ENCODE assay signal across 46 mouse cellular contexts in genomic region chr6:106727703-106728102, GRCm38 (mm10). TPM values are rescaled to one million over a fixed set of nuclear protein-coding genes. Genes with fewer than 3 reads are reported as not detected.
"Had no signal": no experiment of that assay in that cellular context is flagged by ENCODE, and none has a peak within 500 bp of the region (broad histone marks: within the 10 kb centered on the region; RNA-seq: fewer than 3 reads in every experiment).

No protein-coding gene starts in this region.

- H3K36me3 ChIP-seq: heart, embryonic 10.5 days; heart, embryonic 12.5 days; heart, embryonic 13.5 days; heart, embryonic 15.5 days; hindbrain, embryonic 10.5 days; hindbrain, embryonic 12.5 days; hindbrain, embryonic 15.5 days; intestine, embryonic 15.5 days; kidney, embryonic 15.5 days had no signal

- H3K9me3 ChIP-seq: heart, embryonic 10.5 days; heart, embryonic 12.5 days; heart, embryonic 13.5 days; heart, embryonic 15.5 days; hindbrain, embryonic 10.5 days; hindbrain, embryonic 12.5 days; hindbrain, embryonic 15.5 days; intestine, embryonic 15.5 days; kidney, embryonic 15.5 days had no signal

- DNase-seq: heart, postnatal 10 days; heart, postnatal 14 days; heart, postnatal 36 days; heart, postnatal 4 days; kidney, adult 11 months; kidney, adult 18-20 months; kidney, adult 2 months; kidney, adult 8-10 months; kidney, adult 9 months; kidney, postnatal 10 days; kidney, postnatal 14 days; kidney, postnatal 36 days; kidney, postnatal 4 days; layer of hippocampus, adult 9-11 months; layer of hippocampus, postnatal 36 days had no signal

- H3K27me3 ChIP-seq: heart, embryonic 12.5 days; heart, embryonic 13.5 days; heart, embryonic 15.5 days; hindbrain, embryonic 12.5 days; hindbrain, embryonic 15.5 days; intestine, embryonic 15.5 days; kidney, embryonic 15.5 days had no signal

- H3K27ac ChIP-seq: heart, embryonic 10.5 days; heart, embryonic 13.5 days; heart, embryonic 15.5 days; hindbrain, embryonic 10.5 days; hindbrain, embryonic 12.5 days; hindbrain, embryonic 14.5 days; hindbrain, embryonic 15.5 days; hindbrain, postnatal 0 days; intestine, embryonic 15.5 days; kidney, embryonic 15.5 days; kidney, postnatal 0 days; layer of hippocampus, adult 2 months; left cerebral cortex, adult 2 months had no signal

- H3K4me1 ChIP-seq: heart, embryonic 10.5 days; heart, embryonic 12.5 days; heart, embryonic 13.5 days; heart, embryonic 15.5 days; hindbrain, embryonic 10.5 days; hindbrain, embryonic 12.5 days; hindbrain, embryonic 15.5 days; intestine, embryonic 15.5 days; kidney, embryonic 15.5 days had no signal

- H3K4me2 ChIP-seq: heart, embryonic 11.5 days; heart, embryonic 12.5 days; heart, embryonic 13.5 days; heart, embryonic 15.5 days; hindbrain, embryonic 12.5 days; hindbrain, embryonic 14.5 days; hindbrain, embryonic 15.5 days; intestine, embryonic 15.5 days; kidney, embryonic 15.5 days had no signal

- H3K9ac ChIP-seq: heart, embryonic 12.5 days; heart, embryonic 13.5 days; heart, embryonic 15.5 days; hindbrain, embryonic 12.5 days; hindbrain, embryonic 14.5 days; hindbrain, embryonic 15.5 days; intestine, embryonic 15.5 days; kidney, embryonic 15.5 days had no signal

- ATAC-seq: hindbrain, embryonic 16.5 days; hindbrain, postnatal 0 days; inflammation-experienced regulatory T-cells, adult 6 months; intestine, embryonic 15.5 days; intestine, embryonic 16.5 days; intestine, postnatal 0 days had no signal

- H3K4me3 ChIP-seq: heart, embryonic 10.5 days; heart, embryonic 12.5 days; heart, embryonic 13.5 days; heart, embryonic 15.5 days; hindbrain, embryonic 10.5 days; hindbrain, embryonic 12.5 days; hindbrain, embryonic 15.5 days; intestine, embryonic 15.5 days; kidney, embryonic 15.5 days; layer of hippocampus, adult 2 months; left cerebral cortex, adult 2 months had no signal

RNA-seq across cellular contexts. Expression of gene Il5ra, which starts 21.1 kb away (rescaled TPM):
- total RNA-seq: heart, postnatal 10 days; heart, postnatal 14 days; heart, postnatal 25 days; hindbrain, postnatal 0 days; layer of hippocampus, adult 18-20 months; layer of hippocampus, adult 2 months; layer of hippocampus, adult 8-10 months; layer of hippocampus, postnatal 10 days; layer of hippocampus, postnatal 14 days; layer of hippocampus, postnatal 25 days; layer of hippocampus, postnatal 36 days; left cerebral cortex, adult 18-20 months; left cerebral cortex, adult 2 months; left cerebral cortex, adult 8-10 months had no signal
- polyA plus RNA-seq: heart, embryonic 10.5 days; heart, embryonic 11.5 days; heart, embryonic 12.5 days; heart, embryonic 13.5 days; heart, embryonic 14.5 days; heart, embryonic 15.5 days; heart, postnatal 0 days; hindbrain, embryonic 12.5 days; hindbrain, embryonic 14.5 days; hindbrain, embryonic 16.5 days; hindbrain, postnatal 0 days; intestine, embryonic 14.5 days; intestine, embryonic 15.5 days; intestine, embryonic 16.5 days; intestine, postnatal 0 days; kidney, embryonic 14.5 days had no signal
